Mouse (Mus musculus): ENCODE measurements around the gene Cnfn.
"Not testable (repeated sequence)": the region's sequence is repeated elsewhere in the genome, so short reads cannot be mapped to it uniquely, and the experiment has no call there.

The Cnfn gene

DNA sequence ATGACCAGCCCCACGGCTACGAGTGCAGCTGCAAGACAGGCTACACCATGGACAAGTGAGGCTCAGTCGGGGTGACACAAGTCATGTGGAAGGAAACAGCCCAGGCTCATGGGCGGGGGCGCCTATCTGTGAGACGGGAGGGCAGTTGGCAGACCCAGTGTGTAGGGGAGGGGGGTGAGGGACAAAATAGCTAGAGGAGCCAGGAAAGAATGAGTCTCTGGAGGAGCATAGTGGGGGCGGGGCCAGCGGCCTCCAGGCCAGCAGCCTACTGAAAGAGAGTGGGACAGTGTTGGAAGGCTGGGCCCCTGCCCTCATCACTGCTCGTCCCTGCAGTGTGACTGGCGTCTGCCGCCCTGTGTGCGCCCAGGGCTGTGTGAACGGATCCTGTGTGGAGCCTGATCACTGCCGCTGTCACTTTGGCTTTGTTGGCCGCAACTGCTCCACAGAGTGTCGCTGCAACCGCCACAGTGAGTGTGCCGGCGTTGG is 10.8 kb downstream of the Cnfn start:
- no peak for DNase-seq

- no peak for DNase-seq
Observed at GRCm38 (mm10) chr7:25348861-25349260, 20.7 kb downstream of the Cnfn start.

DNA sequence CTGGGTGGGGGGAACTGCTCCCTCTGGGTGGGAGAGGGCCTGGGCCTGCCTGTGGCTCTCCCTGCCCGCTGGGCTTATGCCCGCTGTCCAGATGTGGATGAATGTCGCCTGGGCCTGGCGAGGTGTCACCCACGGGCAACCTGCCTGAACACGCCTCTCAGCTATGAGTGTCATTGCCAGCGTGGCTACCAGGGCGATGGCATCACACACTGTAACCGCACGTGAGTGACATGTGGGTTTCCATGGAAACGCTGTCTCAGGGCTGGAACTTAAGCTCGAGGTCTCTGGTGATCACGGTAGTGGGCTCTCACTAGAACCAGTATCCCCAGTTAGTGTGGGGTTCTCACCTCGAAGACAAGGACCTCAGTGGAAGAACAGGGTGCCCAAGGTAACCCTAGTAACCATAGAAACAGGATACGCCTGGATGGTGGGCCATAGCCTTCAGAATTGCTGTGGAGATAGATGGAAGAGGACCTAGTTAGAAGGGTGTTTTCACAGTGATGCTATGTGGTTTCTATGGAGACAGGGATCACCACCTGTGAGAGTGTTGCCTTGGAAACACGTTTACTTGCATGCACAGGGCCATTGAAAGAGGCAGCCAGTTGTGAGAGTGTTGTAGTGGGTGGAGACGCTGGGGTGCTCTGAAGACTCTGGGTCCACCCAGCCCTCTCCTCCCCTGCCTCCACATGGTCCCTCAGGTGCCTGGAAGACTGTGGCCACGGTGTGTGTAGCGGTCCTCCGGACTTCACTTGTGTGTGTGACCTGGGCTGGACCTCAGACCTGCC is 28.3 kb downstream of the Cnfn start:
- DNase-seq, result no peak

DNA sequence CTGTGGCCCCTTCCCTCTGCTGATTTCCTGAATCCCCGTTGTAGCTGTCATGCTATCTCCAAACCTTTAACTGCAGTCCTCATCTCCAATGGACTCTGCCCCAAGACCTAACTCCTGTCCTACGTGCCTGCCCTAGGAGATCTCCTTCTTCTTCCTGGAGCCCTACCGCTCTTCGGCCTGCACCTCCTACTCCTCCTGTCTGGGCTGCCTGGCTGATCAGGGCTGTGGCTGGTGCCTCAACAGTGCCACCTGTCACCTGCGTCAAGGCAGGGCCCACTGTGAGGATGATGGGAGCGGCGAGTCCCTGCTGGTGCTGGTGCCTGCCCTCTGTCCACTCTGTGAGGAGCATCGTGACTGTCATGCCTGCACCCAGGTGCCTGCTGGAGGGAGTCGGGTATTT is 30.2 kb downstream of the Cnfn start:
- no peak for DNase-seq

DNA sequence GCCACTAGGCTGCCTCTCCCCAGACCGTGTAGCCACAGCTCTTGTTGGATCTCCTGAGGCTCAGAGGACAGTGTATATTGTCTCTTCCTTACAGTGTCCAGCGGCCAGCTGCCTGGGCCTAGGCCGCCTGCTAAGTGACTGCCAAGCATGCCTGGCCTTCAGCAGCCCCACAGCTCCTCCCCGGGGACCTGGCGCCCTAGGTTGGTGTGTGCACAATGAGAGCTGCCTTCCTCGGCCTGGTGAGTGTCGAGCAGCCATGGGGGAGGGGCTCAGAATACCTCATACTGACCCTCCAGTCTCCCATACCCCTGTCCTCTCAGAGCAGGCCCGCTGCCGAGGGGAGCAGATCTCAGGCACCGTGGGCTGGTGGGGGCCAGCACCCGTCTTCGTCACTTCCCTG is 35.1 kb downstream of the Cnfn start:
- no peak for DNase-seq

DNA sequence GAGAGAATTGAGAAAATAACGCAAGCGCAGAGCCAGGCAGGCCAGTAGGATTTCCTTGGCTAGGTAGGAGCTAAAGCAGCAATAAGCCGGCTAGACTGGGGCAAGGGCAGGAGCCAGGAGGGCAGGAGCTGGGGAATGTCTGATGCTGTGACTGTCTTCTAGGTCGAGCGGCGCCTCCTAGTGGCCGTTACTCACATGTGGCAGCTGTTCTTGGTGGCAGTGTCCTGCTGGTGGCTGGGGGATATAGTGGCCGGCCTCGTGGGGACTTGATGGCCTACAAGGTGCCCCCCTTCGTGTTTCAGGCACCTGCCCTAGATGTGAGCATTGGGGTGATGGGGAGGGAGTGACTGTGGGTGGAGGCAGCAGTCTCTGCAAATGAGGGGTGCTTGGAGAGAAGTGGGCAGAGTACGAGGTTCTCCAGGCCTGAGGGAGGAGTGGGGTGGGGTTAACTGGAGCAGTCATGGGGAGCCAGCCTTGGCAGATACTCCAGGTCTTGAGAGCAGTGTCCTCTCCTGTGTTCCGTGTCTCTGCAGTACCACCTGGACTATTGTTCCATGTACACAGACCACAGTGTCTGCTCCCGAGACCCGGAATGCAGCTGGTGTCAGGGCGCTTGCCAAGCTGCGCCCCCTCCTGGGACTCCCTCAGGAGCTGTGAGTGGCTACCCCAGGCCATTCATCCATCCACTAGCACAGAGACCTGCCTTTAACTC is 35.8 kb downstream of the Cnfn start:
- DNase-seq, result no peak

- no peak for DNase-seq
Observed at GRCm38 (mm10) chr7:25326233-25326632, 43.3 kb downstream of the Cnfn start.

DNA sequence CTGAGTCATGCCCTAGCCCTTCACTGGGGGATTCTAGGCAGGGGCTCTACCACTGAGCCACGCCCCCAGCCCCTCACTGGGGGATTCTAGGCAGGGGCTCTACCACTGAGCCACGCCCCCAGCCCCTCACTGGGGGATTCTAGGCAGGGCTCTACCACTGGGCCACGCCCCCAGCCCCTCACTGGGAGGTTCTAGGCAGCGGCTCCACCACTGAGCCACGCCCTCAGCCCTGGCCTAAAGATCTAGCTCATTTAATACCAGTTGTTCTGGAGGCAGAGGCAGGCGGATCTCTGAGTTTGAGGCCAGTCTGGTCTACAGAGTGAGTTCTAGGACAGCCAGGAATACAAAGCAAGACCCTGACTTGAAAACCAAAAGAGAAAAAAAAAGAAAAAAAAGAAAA is 44.1 kb downstream of the Cnfn start:
- not testable (repeated sequence) for DNase-seq

DNA sequence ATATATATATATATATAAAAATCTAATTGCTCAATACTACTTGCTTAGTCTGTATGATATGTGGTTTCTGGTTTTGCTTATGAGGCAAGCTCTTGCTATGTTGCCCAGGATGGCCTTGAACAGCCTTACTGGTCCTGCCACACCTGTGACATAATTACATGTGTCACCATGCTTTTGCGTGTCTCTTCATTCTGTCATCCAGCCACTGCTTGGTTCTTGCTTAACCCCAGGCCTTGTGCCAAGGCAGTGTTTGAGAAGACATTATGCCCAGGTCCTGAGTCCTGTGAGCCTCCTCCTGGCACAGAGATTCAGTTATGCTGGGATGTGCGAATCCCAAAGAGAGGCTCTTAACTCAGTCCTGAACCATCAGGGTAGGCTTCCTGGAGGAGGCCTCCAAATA is 46.3 kb downstream of the Cnfn start:
- DNase-seq, result no peak

GRCm38 (mm10) chr7:25322058-25322484 is 47.5 kb downstream of the Cnfn start:
- no peak for DNase-seq

Measured in right cerebral cortex, postnatal 25 days (tissue).